Mouse (Mus musculus): ENCODE results near the gene Spef1. TPM values are rescaled to one million over a fixed set of nuclear protein-coding genes. Genes with fewer than 3 reads are reported as not detected.

The Spef1 gene
- polyA plus RNA-seq, 1 experiment from 2014 or later, result 2.5 TPM

- Histone ChIP-seq H3K36me3 (ENCODE audit: control insufficient read depth, insufficient read depth, low read length) (peaks cover 18% of the 10 kb centered on the region), H3K4me1 (replicated peaks; ENCODE audit: control insufficient read depth, insufficient read depth) (peaks cover 9% of the 10 kb centered on the region), H3K27me3 (ENCODE audit: control insufficient read depth, insufficient read depth, low read length) (no peaks in the 10 kb centered on the region), H3K9me3 (ENCODE audit: control insufficient read depth, low read length) (no peaks in the 10 kb centered on the region), H3K27ac (replicated peaks) (0 out of 2 replicates have a peak overlapping the region, but pooled peaks have one; percentile 24), H3K4me3 (ENCODE audit: low read depth, low read length) (no peak overlapping the region), H3K4me2 (replicated peaks; ENCODE audit: low read depth) (no peak overlapping the region), H3K9ac (ENCODE audit: low read length) (no peak overlapping the region; the same call in none of the 2 replicates)
- TF ChIP-seq EP300 (optimal IDR thresholded peaks at IDR 0.05) (no peak), CTCF (IDR thresholded peaks at IDR 0.05; ENCODE audit: low read depth) (no peak)
- DNase-seq (ENCODE audit: low spot score), result no peak
- WGBS, result 38% methylated on average over 10 of the region's 10 CpGs
- no peak for ATAC-seq (ENCODE audit: low FRiP score, low TSS enrichment)
Measured at GRCm38 (mm10) chr2:131190344-131191004, 3.4 kb upstream of the Spef1 start.

- 45% methylated on average over 5 of the region's 5 CpGs for WGBS
- Histone ChIP-seq H3K27me3 (ENCODE audit: control insufficient read depth, insufficient read depth, low read length) (no peaks in the 10 kb centered on the region), H3K4me2 (replicated peaks; ENCODE audit: low read depth) (no peak overlapping the region), H3K9me3 (ENCODE audit: control insufficient read depth, low read length) (no peaks in the 10 kb centered on the region), H3K27ac (replicated peaks) (no peak overlapping the region), H3K36me3 (ENCODE audit: control insufficient read depth, insufficient read depth, low read length) (peaks cover 16% of the 10 kb centered on the region), H3K4me1 (replicated peaks; ENCODE audit: control insufficient read depth, insufficient read depth) (peaks cover 9% of the 10 kb centered on the region), H3K9ac (ENCODE audit: low read length) (peak overlapping the region; percentile 31; the same call in 1 of the 2 replicates), H3K4me3 (ENCODE audit: low read depth, low read length) (no peak overlapping the region)
- TF ChIP-seq EP300 (optimal IDR thresholded peaks at IDR 0.05), result no peak
- no peak for TF ChIP-seq CTCF (IDR thresholded peaks at IDR 0.05; ENCODE audit: low read depth)
- ATAC-seq (ENCODE audit: low FRiP score, low TSS enrichment) (no peak), DNase-seq (ENCODE audit: low spot score) (no peak)
Measured at GRCm38 (mm10) chr2:131189521-131190309, 2.6 kb upstream of the Spef1 start.

DNA sequence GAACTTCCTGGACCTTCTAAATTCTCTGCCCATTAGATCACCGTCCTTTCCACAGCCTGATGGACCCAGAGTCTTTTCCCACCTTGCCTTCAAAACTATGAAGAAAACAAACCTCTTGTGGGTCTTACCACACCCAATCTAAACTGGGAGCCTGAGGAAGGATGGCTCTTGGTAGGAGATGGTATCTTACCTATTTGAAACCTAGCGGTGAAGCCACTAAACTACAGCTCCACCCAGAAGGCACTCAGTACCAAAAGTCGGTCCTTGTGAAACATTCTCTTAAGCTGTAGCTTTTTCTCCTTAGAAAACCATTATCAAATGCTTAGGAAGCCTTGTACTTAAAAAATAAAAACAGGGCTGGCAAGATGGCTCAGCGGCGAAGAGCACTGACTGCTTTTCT, 1.2 kb upstream of the Spef1 start:
- no peak overlapping the region for H3K4me3 ChIP-seq (ENCODE audit: low read depth, low read length)

DNA sequence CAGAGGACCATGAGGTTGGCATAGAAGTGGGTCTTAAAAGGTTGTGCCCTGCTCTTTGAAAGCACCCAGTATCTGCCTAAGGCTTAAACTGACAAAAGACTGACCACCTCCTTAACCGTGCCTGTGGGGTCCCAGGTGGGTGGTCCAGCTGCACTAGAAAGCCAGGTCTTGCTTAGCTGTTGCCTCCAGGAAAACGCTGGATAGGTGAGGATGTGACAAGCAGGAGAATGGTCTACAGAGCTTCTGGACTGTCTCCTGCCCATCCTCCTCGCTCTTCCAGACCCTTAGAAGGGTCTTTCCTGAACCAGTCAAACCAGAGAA, 480 bp upstream of the Spef1 start:
- H3K4me1 ChIP-seq (replicated peaks; ENCODE audit: control insufficient read depth, insufficient read depth), result peaks cover 9% of the 10 kb centered on the region
- 31% methylated on average over 3 of the region's 3 CpGs for WGBS
- no peak for DNase-seq (ENCODE audit: low spot score)
- peaks cover 2% of the 10 kb centered on the region for H3K36me3 ChIP-seq (ENCODE audit: control insufficient read depth, insufficient read depth, low read length)
- H3K27me3 ChIP-seq (ENCODE audit: control insufficient read depth, insufficient read depth, low read length), result no peaks in the 10 kb centered on the region
- peak overlapping the region; percentile 62 for H3K4me3 ChIP-seq (ENCODE audit: low read depth, low read length)
- H3K9ac ChIP-seq (ENCODE audit: low read length), result peak overlapping the region; percentile 74
- no peak for TF ChIP-seq CTCF (IDR thresholded peaks at IDR 0.05; ENCODE audit: low read depth)
- no peak for TF ChIP-seq EP300 (optimal IDR thresholded peaks at IDR 0.05)
- no peak for ATAC-seq (ENCODE audit: low FRiP score, low TSS enrichment)
- H3K4me2 ChIP-seq (replicated peaks; ENCODE audit: low read depth), result peak overlapping the region; percentile 95
- peak overlapping the region; percentile 82 for H3K27ac ChIP-seq (replicated peaks)
- H3K9me3 ChIP-seq (ENCODE audit: control insufficient read depth, low read length), result no peaks in the 10 kb centered on the region

More for the DNA sequence above, 1.2 kb upstream of the Spef1 start:
- Histone ChIP-seq H3K9me3 (ENCODE audit: control insufficient read depth, low read length) (no peaks in the 10 kb centered on the region), H3K4me1 (replicated peaks; ENCODE audit: control insufficient read depth, insufficient read depth) (peaks cover 9% of the 10 kb centered on the region), H3K27me3 (ENCODE audit: control insufficient read depth, insufficient read depth, low read length) (no peaks in the 10 kb centered on the region), H3K4me2 (replicated peaks; ENCODE audit: low read depth) (no peak overlapping the region; the same call in 1 of the 2 replicates), H3K27ac (replicated peaks) (no peak overlapping the region), H3K9ac (ENCODE audit: low read length) (no peak overlapping the region), H3K36me3 (ENCODE audit: control insufficient read depth, insufficient read depth, low read length) (peaks cover 8% of the 10 kb centered on the region)
- no peak for ATAC-seq (ENCODE audit: low FRiP score, low TSS enrichment)
- DNase-seq (ENCODE audit: low spot score), result no peak
- TF ChIP-seq EP300 (optimal IDR thresholded peaks at IDR 0.05) (no peak), CTCF (IDR thresholded peaks at IDR 0.05; ENCODE audit: low read depth) (no peak)
- WGBS, result 90% methylated on average over 5 of the region's 5 CpGs

DNA sequence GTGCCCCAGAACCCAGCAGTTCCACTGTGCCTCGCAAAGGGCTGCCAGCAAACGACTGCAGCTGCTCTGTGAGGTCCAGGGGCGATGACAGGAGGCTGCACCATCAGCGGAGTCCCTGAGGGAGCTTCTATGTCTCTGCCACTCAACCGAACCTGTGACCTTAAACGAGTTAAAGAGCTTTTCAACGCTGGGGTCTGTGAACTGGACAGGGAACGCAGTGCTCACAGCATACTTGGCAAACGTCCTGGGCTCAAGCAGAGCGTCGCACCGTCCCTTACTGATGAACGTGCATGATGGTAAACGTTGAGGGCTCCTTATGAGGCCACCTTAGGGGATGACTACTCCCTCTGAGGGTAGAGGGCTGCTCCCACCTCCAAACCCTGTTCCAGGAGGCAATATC, 739 bp downstream of the Spef1 start:
- no peaks in the 10 kb centered on the region for H3K9me3 ChIP-seq (ENCODE audit: control insufficient read depth, low read length)
- no peak for ATAC-seq (ENCODE audit: low FRiP score, low TSS enrichment)
- peaks cover 9% of the 10 kb centered on the region for H3K4me1 ChIP-seq (replicated peaks; ENCODE audit: control insufficient read depth, insufficient read depth)
- 1% methylated on average over 14 of the region's 14 CpGs for WGBS
- H3K4me3 ChIP-seq (ENCODE audit: low read depth, low read length), result peak overlapping the region; percentile 62
- no peaks in the 10 kb centered on the region for H3K27me3 ChIP-seq (ENCODE audit: control insufficient read depth, insufficient read depth, low read length)
- no peak for DNase-seq (ENCODE audit: low spot score)
- TF ChIP-seq EP300 (optimal IDR thresholded peaks at IDR 0.05) (no peak), CTCF (IDR thresholded peaks at IDR 0.05; ENCODE audit: low read depth) (no peak)
- peak overlapping the region; percentile 95 for H3K4me2 ChIP-seq (replicated peaks; ENCODE audit: low read depth)
- H3K27ac ChIP-seq (replicated peaks), result peak overlapping the region; percentile 82
- peak overlapping the region; percentile 74 for H3K9ac ChIP-seq (ENCODE audit: low read length)
- H3K36me3 ChIP-seq (ENCODE audit: control insufficient read depth, insufficient read depth, low read length), result no peaks in the 10 kb centered on the region

All from stomach, postnatal 0 days (tissue).